Mouse (Mus musculus): Measurements from ENCODE around the gene Lbr. TPM values are rescaled to one million over a fixed set of nuclear protein-coding genes. Genes with fewer than 3 reads are reported as not detected.
"Not testable (repeated sequence)": the region's sequence is repeated elsewhere in the genome, so short reads cannot be mapped to it uniquely, and the experiment has no call there.

Lbr gene
- total and polyA plus RNA-seq, 2 experiments from 2014 or later = 20.3 to 22.1 TPM

GRCm38 (mm10) chr1:181811481-181812223 is 31.2 kb downstream of the Lbr start:
- ATAC-seq (ENCODE audit: low FRiP score) (no peak), DNase-seq (ENCODE audit: low spot score) (no peak)
- Histone ChIP-seq H3K4me2 (ENCODE audit: low read depth, low read length, poor library complexity, severe bottlenecking) (no peak overlapping the region), H3K4me1 (ENCODE audit: insufficient read depth, low read length) (no peaks in the 10 kb centered on the region), H3K27ac (ENCODE audit: low read depth, low read length) (no peak overlapping the region), H3K27me3 (ENCODE audit: insufficient read depth, low read length) (no peaks in the 10 kb centered on the region), H3K9ac (replicated peaks; ENCODE audit: low read length, poor library complexity, severe bottlenecking) (no peak overlapping the region), H3K4me3 (ENCODE audit: low read depth, low read length) (no peak overlapping the region), H3K9me3 (ENCODE audit: low read length) (no peaks in the 10 kb centered on the region), H3K36me3 (ENCODE audit: insufficient read depth, low read length) (peaks cover 8% of the 10 kb centered on the region)
- TF ChIP-seq CTCF (IDR thresholded peaks at IDR 0.05) = no peak
- WGBS = 91% methylated on average over 18 of the region's 18 CpGs

GRCm38 (mm10) chr1:181800667-181801066 is 42.2 kb downstream of the Lbr start:
- WGBS = 85% methylated on average over 4 of the region's 4 CpGs
- no peak for TF ChIP-seq CTCF (IDR thresholded peaks at IDR 0.05)
- H3K27me3 ChIP-seq (ENCODE audit: insufficient read depth, low read length) = no peaks in the 10 kb centered on the region
- no peak overlapping the region for H3K4me3 ChIP-seq (ENCODE audit: low read depth, low read length)
- H3K9me3 ChIP-seq (ENCODE audit: low read length) = no peaks in the 10 kb centered on the region
- no peak overlapping the region for H3K4me2 ChIP-seq (ENCODE audit: low read depth, low read length, poor library complexity, severe bottlenecking)
- no peaks in the 10 kb centered on the region for H3K36me3 ChIP-seq (ENCODE audit: insufficient read depth, low read length)
- H3K4me1 ChIP-seq (ENCODE audit: insufficient read depth, low read length) = no peaks in the 10 kb centered on the region
- DNase-seq (ENCODE audit: low spot score) = no peak
- no peak overlapping the region for H3K9ac ChIP-seq (replicated peaks; ENCODE audit: low read length, poor library complexity, severe bottlenecking)
- no peak overlapping the region for H3K27ac ChIP-seq (ENCODE audit: low read depth, low read length)
- ATAC-seq (ENCODE audit: low FRiP score) = no peak

DNA sequence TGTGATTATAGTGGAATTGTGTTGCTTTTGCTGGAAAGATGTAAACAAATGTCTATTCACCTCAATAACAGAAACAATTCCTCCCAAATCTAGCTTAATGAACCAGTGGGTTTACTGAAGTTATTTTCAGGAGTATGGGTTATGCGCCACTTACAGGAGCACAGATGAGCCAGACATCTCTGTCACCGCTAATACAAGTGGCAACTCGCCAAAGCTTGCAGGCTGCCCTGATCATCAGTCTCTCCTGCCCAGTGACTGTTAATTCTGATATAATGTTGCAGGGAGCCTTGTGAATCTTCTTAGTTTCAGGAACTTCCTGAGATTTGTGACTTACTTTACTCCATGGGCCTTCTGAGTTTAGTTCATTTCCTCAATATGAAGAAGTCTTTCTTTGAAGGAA is 42.9 kb downstream of the Lbr start:
- H3K27ac ChIP-seq (ENCODE audit: low read depth, low read length) = no peak overlapping the region
- TF ChIP-seq CTCF (IDR thresholded peaks at IDR 0.05) = no peak
- H3K4me2 ChIP-seq (ENCODE audit: low read depth, low read length, poor library complexity, severe bottlenecking) = no peak overlapping the region
- no peak overlapping the region for H3K4me3 ChIP-seq (ENCODE audit: low read depth, low read length)
- no peaks in the 10 kb centered on the region for H3K4me1 ChIP-seq (ENCODE audit: insufficient read depth, low read length)
- ATAC-seq (ENCODE audit: low FRiP score) (no peak), DNase-seq (ENCODE audit: low spot score) (no peak)
- H3K9me3 ChIP-seq (ENCODE audit: low read length) = no peaks in the 10 kb centered on the region
- WGBS = 88% methylated on average over 3 of the region's 3 CpGs
- H3K36me3 ChIP-seq (ENCODE audit: insufficient read depth, low read length) = no peaks in the 10 kb centered on the region
- H3K9ac ChIP-seq (replicated peaks; ENCODE audit: low read length, poor library complexity, severe bottlenecking) = no peak overlapping the region
- no peaks in the 10 kb centered on the region for H3K27me3 ChIP-seq (ENCODE audit: insufficient read depth, low read length)

GRCm38 (mm10) chr1:181793541-181793940 is 49.3 kb downstream of the Lbr start:
- WGBS = 68% methylated on average over 2 of the region's 2 CpGs
- TF ChIP-seq CTCF (IDR thresholded peaks at IDR 0.05) = no peak
- no peaks in the 10 kb centered on the region; the same call in 1 of the 2 replicates for H3K4me1 ChIP-seq (ENCODE audit: insufficient read depth, low read length)
- no peaks in the 10 kb centered on the region for H3K27me3 ChIP-seq (ENCODE audit: insufficient read depth, low read length)
- H3K9me3 ChIP-seq (ENCODE audit: low read length) = no peaks in the 10 kb centered on the region
- H3K36me3 ChIP-seq (ENCODE audit: insufficient read depth, low read length) = no peaks in the 10 kb centered on the region
- peak; percentile 64 for DNase-seq (ENCODE audit: low spot score)
- no peak overlapping the region for H3K9ac ChIP-seq (replicated peaks; ENCODE audit: low read length, poor library complexity, severe bottlenecking)
- H3K27ac ChIP-seq (ENCODE audit: low read depth, low read length) = no peak overlapping the region
- no peak overlapping the region for H3K4me2 ChIP-seq (ENCODE audit: low read depth, low read length, poor library complexity, severe bottlenecking)
- ATAC-seq (ENCODE audit: low FRiP score) = no peak
- no peak overlapping the region for H3K4me3 ChIP-seq (ENCODE audit: low read depth, low read length)

DNA sequence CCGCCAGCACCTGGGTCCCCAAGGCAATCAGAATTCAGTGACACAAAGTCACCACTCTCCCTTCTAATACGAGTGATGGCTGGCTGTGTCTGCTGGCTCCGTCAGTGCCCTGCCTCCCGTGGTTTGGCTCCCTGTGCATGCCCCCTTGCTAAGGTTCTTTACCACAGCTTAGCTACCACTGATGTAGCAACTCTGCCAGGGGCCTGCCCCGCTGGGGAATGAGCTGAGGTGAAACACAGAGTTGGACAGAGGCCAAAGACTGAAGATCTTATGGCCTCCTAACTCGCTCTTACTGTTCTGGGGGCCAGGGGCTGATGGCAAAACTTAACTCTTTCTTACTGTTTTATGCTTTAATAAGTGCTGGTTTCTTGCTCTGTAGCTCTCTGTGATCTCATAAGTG is 52.9 kb downstream of the Lbr start:
- Histone ChIP-seq H3K9me3 (ENCODE audit: low read length) (no peaks in the 10 kb centered on the region), H3K4me2 (ENCODE audit: low read depth, low read length, poor library complexity, severe bottlenecking) (no peak overlapping the region), H3K27ac (ENCODE audit: low read depth, low read length) (no peak overlapping the region), H3K27me3 (ENCODE audit: insufficient read depth, low read length) (no peaks in the 10 kb centered on the region), H3K9ac (replicated peaks; ENCODE audit: low read length, poor library complexity, severe bottlenecking) (no peak overlapping the region), H3K4me1 (ENCODE audit: insufficient read depth, low read length) (no peaks in the 10 kb centered on the region; the same call in 1 of the 2 replicates), H3K4me3 (ENCODE audit: low read depth, low read length) (no peak overlapping the region), H3K36me3 (ENCODE audit: insufficient read depth, low read length) (no peaks in the 10 kb centered on the region)
- no peak for DNase-seq (ENCODE audit: low spot score)
- TF ChIP-seq CTCF (IDR thresholded peaks at IDR 0.05) = no peak
- ATAC-seq (ENCODE audit: low FRiP score) = no peak
- 49% methylated on average over 6 of the region's 6 CpGs for WGBS

DNA sequence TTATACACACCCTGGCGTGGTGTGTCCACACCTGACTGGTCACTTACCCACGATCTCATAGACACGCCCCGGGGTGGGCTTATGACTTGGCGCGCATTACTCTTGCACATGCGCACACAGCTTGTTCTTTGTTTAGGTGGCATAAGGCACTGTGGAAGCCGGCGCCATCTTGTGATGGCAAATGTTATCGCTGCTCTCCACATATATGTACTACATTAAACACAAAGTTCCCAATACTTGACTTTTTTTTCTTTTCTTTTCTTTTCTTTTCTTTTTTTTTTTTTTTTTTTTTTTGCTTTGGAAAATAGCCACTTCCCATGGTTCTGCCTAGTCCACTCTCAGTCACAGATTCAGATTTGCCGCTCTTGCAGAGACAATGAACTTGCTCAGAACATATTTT is 60.2 kb downstream of the Lbr start:
- not testable (repeated sequence) for H3K9ac ChIP-seq (replicated peaks; ENCODE audit: low read length, poor library complexity, severe bottlenecking); H3K27me3 ChIP-seq (ENCODE audit: insufficient read depth, low read length); H3K9me3 ChIP-seq (ENCODE audit: low read length); H3K27ac ChIP-seq (ENCODE audit: low read depth, low read length); DNase-seq (ENCODE audit: low spot score); H3K4me1 ChIP-seq (ENCODE audit: insufficient read depth, low read length); H3K4me2 ChIP-seq (ENCODE audit: low read depth, low read length, poor library complexity, severe bottlenecking); ATAC-seq (ENCODE audit: low FRiP score); H3K4me3 ChIP-seq (ENCODE audit: low read depth, low read length); H3K36me3 ChIP-seq (ENCODE audit: insufficient read depth, low read length)
- TF ChIP-seq CTCF (IDR thresholded peaks at IDR 0.05) = 0 out of 2 replicates have a peak, but pooled peaks have one; percentile 14
- WGBS = 97% methylated on average over 11 of the region's 11 CpGs
